Mouse (Mus musculus): ENCODE data around the gene Toe1. TPM values are rescaled to one million over a fixed set of nuclear protein-coding genes. Genes with fewer than 3 reads are reported as not detected.
A peak's percentile ranks its signal among the peaks of the same experiment; 100 is the strongest.
"Not testable (repeated sequence)": the region's sequence is repeated elsewhere in the genome, so short reads cannot be mapped to it uniquely, and the experiment has no call there.

The Toe1 gene
- total and polyA plus RNA-seq, 3 experiments = 5.7 to 12.3 (median 8.6) TPM

DNA sequence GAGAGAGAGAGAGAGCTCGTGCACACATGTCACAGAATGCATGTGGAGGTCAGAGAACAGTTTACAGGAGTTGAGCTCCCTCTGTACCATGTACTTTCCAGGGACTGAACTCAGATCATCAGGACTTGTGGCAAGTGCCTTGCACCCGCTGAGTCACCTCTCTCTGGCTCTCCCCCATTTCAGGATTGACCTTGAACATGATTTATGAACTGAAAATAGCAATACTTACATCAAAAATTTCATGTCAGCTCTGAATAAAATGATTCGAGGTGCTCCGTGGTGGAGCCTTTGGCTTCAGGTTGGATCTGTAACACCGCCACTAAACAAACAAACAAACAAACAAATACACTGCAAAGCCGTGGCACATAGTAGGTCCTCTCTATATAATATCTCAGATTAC, 33.4 kb upstream of the Toe1 start:
- WGBS = 82% methylated on average over 6 of the region's 6 CpGs
- TF ChIP-seq POLR2A (IDR thresholded peaks at IDR 0.05; ENCODE audit: insufficient read depth, low read depth, low read length) = no peak
- no peak for TF ChIP-seq EP300 (IDR thresholded peaks at IDR 0.05; ENCODE audit: insufficient read depth, low read depth, low read length)
- TF ChIP-seq CTCF (IDR thresholded peaks at IDR 0.05) = no peak
- no peak overlapping the region for H3K27ac ChIP-seq
- no peaks in the 10 kb centered on the region for H3K4me1 ChIP-seq (ENCODE audit: control insufficient read depth, insufficient read depth, low read length)
- H3K9ac ChIP-seq (ENCODE audit: low read depth, low read length) = no peak overlapping the region
- H3K27me3 ChIP-seq (ENCODE audit: control insufficient read depth, insufficient read depth, low read length) = no peaks in the 10 kb centered on the region; the same call in none of the 2 replicates
- H3K36me3 ChIP-seq (ENCODE audit: control insufficient read depth, insufficient read depth, low read length) = no peaks in the 10 kb centered on the region
- DNase-seq = no peak
- intact Hi-C loops (cut with DNase I) = no loop called here
- H3K79me2 ChIP-seq (replicated peaks; ENCODE audit: control insufficient read depth, insufficient read depth, low read length) = no peaks in the 10 kb centered on the region
- no peak overlapping the region for H3K4me3 ChIP-seq

DNA sequence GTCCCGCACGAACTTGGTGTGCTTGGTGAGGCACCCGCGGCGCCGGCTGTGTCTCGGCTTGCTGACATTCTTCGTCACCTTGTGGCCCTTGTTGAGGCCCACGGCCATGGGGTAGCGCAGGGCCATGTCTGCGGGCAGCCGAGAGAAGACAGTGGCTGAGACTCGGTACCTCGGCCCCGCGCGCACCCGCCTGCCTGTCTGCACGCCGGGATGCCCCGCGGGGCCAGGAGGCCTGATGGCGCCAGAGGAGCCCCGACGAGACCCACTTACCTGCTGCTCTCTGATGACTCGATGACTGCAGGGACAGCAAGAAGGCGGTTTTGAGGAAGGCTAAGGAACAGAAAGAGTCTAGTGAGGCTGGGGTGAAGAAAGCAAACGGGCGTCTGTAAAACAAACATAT, 32.7 kb upstream of the Toe1 start:
- H3K36me3 ChIP-seq (ENCODE audit: control insufficient read depth, insufficient read depth, low read length); H3K4me1 ChIP-seq (ENCODE audit: control insufficient read depth, insufficient read depth, low read length); H3K9ac ChIP-seq (ENCODE audit: low read depth, low read length): not testable (repeated sequence)

DNA sequence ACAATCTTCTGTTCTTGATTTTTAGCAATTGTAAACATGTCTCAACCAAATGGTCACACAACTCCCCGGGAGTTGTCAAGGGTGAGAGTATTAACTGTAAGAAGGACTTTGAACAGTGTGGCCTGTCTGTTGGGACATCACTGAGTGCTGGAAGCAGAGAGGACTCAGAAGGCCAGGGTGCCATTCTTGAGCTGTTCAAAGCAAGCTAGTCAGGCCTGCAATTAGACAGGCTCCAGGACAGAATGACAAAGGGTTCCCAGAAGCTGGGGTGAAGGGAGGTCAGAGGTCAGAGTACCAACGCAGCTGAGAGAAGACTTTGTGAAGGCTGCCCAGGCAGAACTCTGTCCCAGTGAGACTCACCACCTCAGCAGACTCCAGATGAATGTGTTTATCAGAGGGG, 31.6 kb upstream of the Toe1 start:
- Histone ChIP-seq H3K27ac (no peak overlapping the region), H3K27me3 (ENCODE audit: control insufficient read depth, insufficient read depth, low read length) (no peaks in the 10 kb centered on the region; the same call in none of the 2 replicates), H3K9ac (ENCODE audit: low read depth, low read length) (no peak overlapping the region), H3K4me3 (no peak overlapping the region), H3K79me2 (replicated peaks; ENCODE audit: control insufficient read depth, insufficient read depth, low read length) (no peaks in the 10 kb centered on the region), H3K36me3 (ENCODE audit: control insufficient read depth, insufficient read depth, low read length) (no peaks in the 10 kb centered on the region), H3K4me1 (ENCODE audit: control insufficient read depth, insufficient read depth, low read length) (no peaks in the 10 kb centered on the region)
- DNase-seq = no peak
- intact Hi-C loops (cut with DNase I) = no loop called here
- TF ChIP-seq EP300 (IDR thresholded peaks at IDR 0.05; ENCODE audit: insufficient read depth, low read depth, low read length) (no peak), POLR2A (IDR thresholded peaks at IDR 0.05; ENCODE audit: insufficient read depth, low read depth, low read length) (no peak), CTCF (IDR thresholded peaks at IDR 0.05) (no peak)
- WGBS = 55% methylated on average over 2 of the region's 2 CpGs

More for the DNA sequence above, 32.7 kb upstream of the Toe1 start:
- H3K4me3 ChIP-seq; H3K27ac ChIP-seq; H3K79me2 ChIP-seq (replicated peaks; ENCODE audit: control insufficient read depth, insufficient read depth, low read length); H3K27me3 ChIP-seq (ENCODE audit: control insufficient read depth, insufficient read depth, low read length); intact Hi-C loops (cut with DNase I); DNase-seq: not testable (repeated sequence)
- 18% methylated on average over 26 of the region's 29 CpGs for WGBS

DNA sequence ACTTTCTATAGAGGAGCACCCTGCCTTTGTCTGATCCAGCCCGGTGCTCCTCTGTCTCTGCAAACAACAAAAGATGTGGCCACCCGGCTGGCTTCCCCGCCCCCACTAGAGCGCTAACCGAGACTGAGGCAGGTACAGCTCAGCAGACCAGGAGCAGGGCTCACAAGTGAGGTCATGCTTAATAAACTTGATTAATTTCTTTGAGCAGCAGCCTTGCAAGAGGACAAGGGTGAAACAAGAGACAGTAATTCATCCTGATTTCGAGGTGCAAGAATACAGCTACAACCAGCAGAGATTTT, 22.6 kb upstream of the Toe1 start:
- Histone ChIP-seq H3K9ac (ENCODE audit: low read depth, low read length) (no peak overlapping the region), H3K27ac (no peak overlapping the region), H3K4me1 (ENCODE audit: control insufficient read depth, insufficient read depth, low read length) (peaks cover under 1% of the 10 kb centered on the region; the same call in 1 of the 2 replicates), H3K79me2 (replicated peaks; ENCODE audit: control insufficient read depth, insufficient read depth, low read length) (no peaks in the 10 kb centered on the region), H3K4me3 (no peak overlapping the region), H3K36me3 (ENCODE audit: control insufficient read depth, insufficient read depth, low read length) (no peaks in the 10 kb centered on the region), H3K27me3 (ENCODE audit: control insufficient read depth, insufficient read depth, low read length) (no peaks in the 10 kb centered on the region)
- TF ChIP-seq CTCF (IDR thresholded peaks at IDR 0.05) (no peak), POLR2A (IDR thresholded peaks at IDR 0.05; ENCODE audit: insufficient read depth, low read depth, low read length) (no peak), EP300 (IDR thresholded peaks at IDR 0.05; ENCODE audit: insufficient read depth, low read depth, low read length) (no peak)
- no peak for DNase-seq
- intact Hi-C loops (cut with DNase I) = no loop called here
- WGBS = 52% methylated on average over 6 of the region's 6 CpGs

DNA sequence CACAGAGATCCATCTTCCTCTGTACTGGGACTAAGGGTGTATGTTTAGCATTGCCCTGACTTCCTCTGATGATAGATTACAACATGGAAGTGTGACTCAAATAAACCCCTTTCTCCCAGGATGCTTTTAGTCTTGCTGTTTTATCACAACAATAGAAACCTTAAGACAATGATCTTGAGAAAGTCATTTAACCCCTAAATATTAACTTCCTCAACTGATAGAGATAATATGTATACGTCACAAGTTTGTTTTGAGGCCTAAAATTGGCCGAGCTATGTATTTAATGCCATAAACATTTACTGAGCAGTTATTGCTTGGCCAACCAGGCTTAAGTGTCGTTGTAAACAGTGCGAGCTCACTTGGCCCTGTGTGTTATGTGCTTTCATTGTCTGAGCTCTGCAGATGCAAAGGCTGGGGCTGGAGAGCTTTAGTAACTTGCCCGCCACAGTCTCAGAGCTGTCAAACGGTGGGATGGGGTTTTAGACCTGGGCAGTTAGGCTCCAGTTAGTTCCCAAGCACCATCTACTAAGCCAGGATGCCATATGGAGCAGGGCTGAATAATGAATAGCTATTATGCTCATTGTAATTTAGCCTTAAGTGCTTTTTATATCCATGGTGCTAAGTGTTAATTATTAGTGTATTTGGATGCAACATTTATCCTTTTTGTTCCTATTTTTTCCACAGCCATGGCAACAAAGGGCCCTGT, 22.1 kb upstream of the Toe1 start:
- intact Hi-C loops (cut with DNase I) = loop anchor here (5.0 kb wide), 2 partner anchors 293 to 313 kb away; no protein-coding TSS in a partner anchor
- TF ChIP-seq EP300 (IDR thresholded peaks at IDR 0.05; ENCODE audit: insufficient read depth, low read depth, low read length) (no peak), CTCF (IDR thresholded peaks at IDR 0.05) (no peak), POLR2A (IDR thresholded peaks at IDR 0.05; ENCODE audit: insufficient read depth, low read depth, low read length) (no peak)
- no peaks in the 10 kb centered on the region for H3K36me3 ChIP-seq (ENCODE audit: control insufficient read depth, insufficient read depth, low read length)
- no peak for DNase-seq
- no peaks in the 10 kb centered on the region for H3K79me2 ChIP-seq (replicated peaks; ENCODE audit: control insufficient read depth, insufficient read depth, low read length)
- H3K27me3 ChIP-seq (ENCODE audit: control insufficient read depth, insufficient read depth, low read length) = no peaks in the 10 kb centered on the region
- H3K4me1 ChIP-seq (ENCODE audit: control insufficient read depth, insufficient read depth, low read length) = peaks cover 1% of the 10 kb centered on the region; the same call in 1 of the 2 replicates
- 61% methylated on average over 6 of the region's 6 CpGs for WGBS
- H3K9ac ChIP-seq (ENCODE audit: low read depth, low read length) = no peak overlapping the region
- no peak overlapping the region for H3K4me3 ChIP-seq
- no peak overlapping the region for H3K27ac ChIP-seq

DNA sequence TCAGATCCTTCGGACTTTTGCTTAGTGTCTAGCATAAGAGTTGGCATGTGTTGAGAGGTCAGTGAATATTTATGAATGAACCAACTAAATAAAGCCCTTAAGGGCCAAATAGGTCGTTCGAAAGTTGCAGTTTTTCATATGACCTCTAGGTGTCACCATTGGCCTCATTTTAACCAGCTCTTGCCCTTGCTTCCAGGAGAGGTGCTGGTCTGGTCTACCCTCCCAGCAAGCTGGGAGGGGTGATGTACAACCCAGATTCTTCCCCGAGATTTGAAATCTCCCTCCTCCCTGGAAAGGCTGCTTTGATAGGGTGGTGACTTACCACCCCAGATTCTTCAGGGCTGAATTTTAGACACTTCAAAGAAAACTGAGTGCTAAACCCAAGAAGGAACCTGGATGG, 20.4 kb upstream of the Toe1 start:
- TF ChIP-seq POLR2A (IDR thresholded peaks at IDR 0.05; ENCODE audit: insufficient read depth, low read depth, low read length) (no peak), CTCF (IDR thresholded peaks at IDR 0.05) (peak; percentile 87), EP300 (IDR thresholded peaks at IDR 0.05; ENCODE audit: insufficient read depth, low read depth, low read length) (0 out of 2 replicates have a peak, but pooled peaks have one; percentile 32)
- no peaks in the 10 kb centered on the region for H3K36me3 ChIP-seq (ENCODE audit: control insufficient read depth, insufficient read depth, low read length)
- no peak overlapping the region for H3K4me3 ChIP-seq
- intact Hi-C loops (cut with DNase I) = loop anchor here (1.0 to 5.0 kb wide), 3 partner anchors 163 to 314 kb away; no protein-coding TSS in a partner anchor
- no peaks in the 10 kb centered on the region for H3K79me2 ChIP-seq (replicated peaks; ENCODE audit: control insufficient read depth, insufficient read depth, low read length)
- no peaks in the 10 kb centered on the region for H3K27me3 ChIP-seq (ENCODE audit: control insufficient read depth, insufficient read depth, low read length)
- no peak overlapping the region for H3K9ac ChIP-seq (ENCODE audit: low read depth, low read length)
- peaks cover 1% of the 10 kb centered on the region; the same call in 1 of the 2 replicates for H3K4me1 ChIP-seq (ENCODE audit: control insufficient read depth, insufficient read depth, low read length)
- under 1% methylated on average over 4 of the region's 4 CpGs for WGBS
- no peak for DNase-seq
- H3K27ac ChIP-seq = no peak overlapping the region

All from heart, adult 2 months (tissue).